Mouse (Mus musculus) E14TG2a.4 (cell line): Measurements from ENCODE around the gene Umad1.

Source experiments
- H3K27me3 ChIP-seq: 2 replicates; pipeline ENCODE4 v1.6.1; 2014; ENCODE audit warnings: low read length, control low read depth; ENCODE audit not compliant: insufficient read depth
- H3K36me3 ChIP-seq: 2 replicates; pipeline ENCODE4 v1.6.1; 2014; ENCODE audit warnings: low read length, control low read depth; ENCODE audit not compliant: insufficient read depth
- H3K4me1 ChIP-seq: replicated peaks from 2 replicates; pipeline ENCODE4 v1.6.1; 2014; ENCODE audit warnings: low read depth, low read length, control low read depth
- H3K4me3 ChIP-seq: replicated peaks from 2 replicates; pipeline ENCODE4 v1.5.1; 2014; ENCODE audit warnings: mild to moderate bottlenecking, low read length
- H3K9me3 ChIP-seq: 2 replicates; pipeline ENCODE4 v1.6.1; 2014; ENCODE audit warnings: low read length, control low read depth
- CTCF ChIP-seq: conservative IDR thresholded peaks from 2 replicates; pipeline ENCODE4 v1.5.1; 2014; ENCODE audit warnings: low read length
- NANOG ChIP-seq: IDR thresholded peaks from 2 replicates; pipeline ENCODE4 v1.6.1; 2014; ENCODE audit warnings: borderline replicate concordance, low read length, mixed read lengths
- POU5F1 ChIP-seq: IDR thresholded peaks from 2 replicates; pipeline ENCODE4 v1.6.1; 2014; ENCODE audit warnings: low read length, borderline replicate concordance

Gene Umad1

GRCm38 (mm10) chr6:8370624-8371023 lies 111.5 kb downstream of the Umad1 start:
- H3K36me3 ChIP-seq: no peaks in the 10 kb centered on the region
- no peaks in the 10 kb centered on the region for H3K27me3 ChIP-seq
- H3K4me3 ChIP-seq: no peak overlapping the region

GRCm38 (mm10) chr6:8373051-8373450 lies 114.0 kb downstream of the Umad1 start:
- Histone ChIP-seq H3K36me3 (no peaks in the 10 kb centered on the region), H3K4me1 (peaks cover 12% of the 10 kb centered on the region), H3K9me3 (no peaks in the 10 kb centered on the region), H3K27me3 (no peaks in the 10 kb centered on the region), H3K4me3 (no peak overlapping the region)
- TF ChIP-seq CTCF (no peak), NANOG (no peak), POU5F1 (no peak)

More at GRCm38 (mm10) chr6:8370624-8371023, 111.5 kb downstream of the Umad1 start:
- no peak for TF ChIP-seq POU5F1
- TF ChIP-seq NANOG: no peak
- TF ChIP-seq CTCF: no peak
- Histone ChIP-seq H3K9me3 (no peaks in the 10 kb centered on the region), H3K4me1 (peaks cover 17% of the 10 kb centered on the region)

GRCm38 (mm10) chr6:8373851-8374250 lies 114.8 kb downstream of the Umad1 start:
- Histone ChIP-seq H3K36me3 (no peaks in the 10 kb centered on the region), H3K9me3 (no peaks in the 10 kb centered on the region), H3K4me1 (0 out of 2 replicates have a peak, but pooled peaks cover 5% of the 10 kb centered on the region), H3K27me3 (no peaks in the 10 kb centered on the region), H3K4me3 (no peak overlapping the region)
- TF ChIP-seq NANOG (no peak), CTCF (no peak), POU5F1 (no peak)

GRCm38 (mm10) chr6:8374290-8374689 lies 115.2 kb downstream of the Umad1 start:
- Histone ChIP-seq H3K9me3 (no peaks in the 10 kb centered on the region), H3K4me1 (0 out of 2 replicates have a peak, but pooled peaks cover 5% of the 10 kb centered on the region), H3K4me3 (no peak overlapping the region), H3K36me3 (no peaks in the 10 kb centered on the region), H3K27me3 (no peaks in the 10 kb centered on the region)
- TF ChIP-seq NANOG (no peak), POU5F1 (no peak), CTCF (no peak)

GRCm38 (mm10) chr6:8374712-8375111 lies 115.6 kb downstream of the Umad1 start:
- Histone ChIP-seq H3K36me3 (no peaks in the 10 kb centered on the region), H3K4me3 (no peak overlapping the region), H3K9me3 (no peaks in the 10 kb centered on the region), H3K4me1 (0 out of 2 replicates have a peak, but pooled peaks cover 5% of the 10 kb centered on the region), H3K27me3 (no peaks in the 10 kb centered on the region)
- no peak for TF ChIP-seq NANOG
- no peak for TF ChIP-seq CTCF
- no peak for TF ChIP-seq POU5F1

GRCm38 (mm10) chr6:8376351-8376750 lies 117.3 kb downstream of the Umad1 start:
- Histone ChIP-seq H3K4me3 (no peak overlapping the region), H3K9me3 (no peaks in the 10 kb centered on the region), H3K27me3 (no peaks in the 10 kb centered on the region), H3K4me1 (0 out of 2 replicates have a peak, but pooled peaks cover 5% of the 10 kb centered on the region), H3K36me3 (no peaks in the 10 kb centered on the region)
- TF ChIP-seq NANOG (no peak), POU5F1 (no peak), CTCF (no peak)

- Histone ChIP-seq H3K27me3 (no peaks in the 10 kb centered on the region), H3K4me3 (no peak overlapping the region), H3K36me3 (no peaks in the 10 kb centered on the region), H3K9me3 (no peaks in the 10 kb centered on the region), H3K4me1 (0 out of 2 replicates have a peak, but pooled peaks cover 5% of the 10 kb centered on the region)
- TF ChIP-seq POU5F1: no peak
- no peak for TF ChIP-seq NANOG
- no peak for TF ChIP-seq CTCF
Measured at GRCm38 (mm10) chr6:8377667-8378066, 118.6 kb downstream of the Umad1 start.

GRCm38 (mm10) chr6:8389307-8389706 lies 130.2 kb downstream of the Umad1 start:
- no peaks in the 10 kb centered on the region for H3K27me3 ChIP-seq
- no peaks in the 10 kb centered on the region for H3K4me1 ChIP-seq
- TF ChIP-seq POU5F1 (no peak), CTCF (no peak), NANOG (no peak)
- no peaks in the 10 kb centered on the region for H3K36me3 ChIP-seq
- peaks cover 8% of the 10 kb centered on the region; the same call in 1 of the 2 replicates for H3K9me3 ChIP-seq
- no peak overlapping the region for H3K4me3 ChIP-seq

GRCm38 (mm10) chr6:8390296-8390695 lies 131.2 kb downstream of the Umad1 start:
- no peak overlapping the region for H3K4me3 ChIP-seq
- no peaks in the 10 kb centered on the region for H3K4me1 ChIP-seq
- H3K9me3 ChIP-seq: peaks cover 8% of the 10 kb centered on the region; the same call in 1 of the 2 replicates
- H3K36me3 ChIP-seq: no peaks in the 10 kb centered on the region
- H3K27me3 ChIP-seq: no peaks in the 10 kb centered on the region
- TF ChIP-seq CTCF (no peak), NANOG (no peak), POU5F1 (no peak)

GRCm38 (mm10) chr6:8390935-8391334 lies 131.8 kb downstream of the Umad1 start:
- H3K4me3 ChIP-seq: no peak overlapping the region
- peaks cover 8% of the 10 kb centered on the region; the same call in 1 of the 2 replicates for H3K9me3 ChIP-seq
- H3K27me3 ChIP-seq: no peaks in the 10 kb centered on the region
- no peaks in the 10 kb centered on the region for H3K36me3 ChIP-seq
- TF ChIP-seq CTCF (no peak), POU5F1 (no peak), NANOG (no peak)
- no peaks in the 10 kb centered on the region for H3K4me1 ChIP-seq
